Mouse (Mus musculus): Measurements from ENCODE around the gene Slc35f6. TPM values are rescaled to one million over a fixed set of nuclear protein-coding genes. Genes with fewer than 3 reads are reported as not detected.

Slc35f6 gene
- polyA plus RNA-seq, 1 experiment: 51.2 TPM

DNA sequence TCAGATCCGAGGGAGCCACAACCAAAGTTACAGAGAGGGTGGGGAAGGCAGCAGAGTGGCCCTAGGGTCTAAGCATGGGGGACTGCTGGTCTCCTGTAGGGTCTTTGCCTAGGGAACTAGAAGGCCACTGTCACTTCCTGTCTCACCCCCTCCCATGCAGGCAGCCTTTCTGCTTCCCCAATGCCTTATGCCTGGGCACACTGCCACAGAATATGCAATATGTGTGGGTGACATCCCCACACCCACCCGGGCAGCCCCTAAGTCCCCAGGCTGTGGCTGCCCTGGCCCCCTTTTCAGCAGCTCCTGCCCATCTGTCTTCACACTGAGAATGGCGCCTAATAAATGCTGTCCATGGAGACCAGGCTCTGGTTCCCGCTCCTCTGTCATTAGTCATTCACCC lies 22.8 kb upstream of the Slc35f6 start:
- DNase-seq: no peak
- H3K4me3 ChIP-seq (ENCODE audit: insufficient read depth, low read depth, low read length): no peak overlapping the region
- no peak overlapping the region for H3K27ac ChIP-seq (ENCODE audit: insufficient read depth, low read depth, low read length)
- TF ChIP-seq POLR2A (IDR thresholded peaks at IDR 0.05; ENCODE audit: low read depth, low read length): no peak
- no peak for TF ChIP-seq CTCF (conservative IDR thresholded peaks at IDR 0.05; ENCODE audit: insufficient read depth, insufficient read length, low read depth, low read length)
- WGBS: 57% methylated on average over 4 of the region's 4 CpGs
- peaks cover 4% of the 10 kb centered on the region; the same call in 1 of the 2 replicates for H3K4me1 ChIP-seq (ENCODE audit: control insufficient read depth, insufficient read depth, low read length)
- 0 out of 2 replicates have a peak, but pooled peaks cover 2% of the 10 kb centered on the region for H3K27me3 ChIP-seq (replicated peaks; ENCODE audit: control insufficient read depth, insufficient read depth, low read length)
- H3K36me3 ChIP-seq (ENCODE audit: control insufficient read depth, insufficient read depth, low read length): no peaks in the 10 kb centered on the region

DNA sequence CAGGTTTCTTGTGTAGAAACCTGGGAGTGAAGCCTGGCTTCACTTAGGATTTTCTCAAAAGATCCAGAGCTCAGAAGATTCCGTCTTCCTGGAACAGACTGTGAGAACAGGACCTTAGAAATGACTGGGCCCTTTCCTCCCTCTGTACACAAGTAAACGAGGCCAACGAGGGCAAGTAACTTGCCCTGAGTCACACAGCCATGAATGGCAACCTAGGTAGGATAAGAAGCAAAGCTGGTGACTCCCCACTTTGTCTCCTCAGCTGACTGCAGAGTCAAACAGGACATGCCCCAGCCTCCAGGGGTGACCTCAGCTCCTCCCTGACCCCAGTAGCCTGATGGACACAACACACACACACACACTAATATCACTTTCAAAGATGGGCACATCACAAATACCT lies 22.4 kb upstream of the Slc35f6 start:
- Histone ChIP-seq H3K4me3 (ENCODE audit: insufficient read depth, low read depth, low read length) (no peak overlapping the region), H3K27ac (ENCODE audit: insufficient read depth, low read depth, low read length) (no peak overlapping the region), H3K36me3 (ENCODE audit: control insufficient read depth, insufficient read depth, low read length) (no peaks in the 10 kb centered on the region), H3K27me3 (replicated peaks; ENCODE audit: control insufficient read depth, insufficient read depth, low read length) (0 out of 2 replicates have a peak, but pooled peaks cover 2% of the 10 kb centered on the region), H3K4me1 (ENCODE audit: control insufficient read depth, insufficient read depth, low read length) (peaks cover 4% of the 10 kb centered on the region; the same call in 1 of the 2 replicates)
- DNase-seq: no peak
- WGBS: 71% methylated on average over 3 of the region's 3 CpGs
- no peak for TF ChIP-seq POLR2A (IDR thresholded peaks at IDR 0.05; ENCODE audit: low read depth, low read length)
- no peak for TF ChIP-seq CTCF (conservative IDR thresholded peaks at IDR 0.05; ENCODE audit: insufficient read depth, insufficient read length, low read depth, low read length)

DNA sequence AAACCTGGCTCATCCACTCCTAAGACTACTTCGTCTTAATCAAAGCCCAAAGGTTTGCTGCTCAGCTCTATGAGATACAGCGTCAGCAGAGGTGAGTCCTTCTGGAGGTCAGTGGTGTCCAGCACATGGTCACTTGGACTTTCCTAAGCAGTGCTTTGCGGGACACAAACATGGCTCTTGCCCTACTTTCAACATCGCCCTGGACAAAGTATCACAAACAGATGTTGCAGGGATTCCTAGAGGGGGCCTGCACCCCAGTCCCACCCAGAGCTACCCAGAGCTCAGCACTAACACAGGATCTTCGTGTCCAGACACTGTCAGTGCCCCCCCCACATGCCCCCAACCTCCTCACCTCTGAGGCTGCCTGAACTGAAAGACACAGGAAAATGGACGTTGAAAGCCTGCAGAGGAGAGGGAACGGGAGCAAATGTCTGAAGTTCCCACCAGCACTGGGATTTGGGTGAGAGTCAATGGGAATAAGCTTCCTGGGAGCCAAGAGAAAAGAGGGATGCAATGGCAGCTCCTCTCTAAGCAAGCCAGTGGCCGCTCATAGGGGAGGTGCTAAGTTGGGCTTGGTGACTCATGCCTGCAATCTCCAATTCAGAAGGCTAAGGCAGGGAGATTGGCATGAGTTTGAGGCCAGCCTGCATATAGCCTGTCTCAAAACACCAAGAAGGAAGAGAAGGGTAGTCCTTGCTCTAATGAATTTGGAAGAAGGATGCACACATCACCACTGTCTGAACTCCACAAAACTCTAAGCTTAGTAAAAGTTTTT lies 21.2 kb upstream of the Slc35f6 start:
- Histone ChIP-seq H3K36me3 (ENCODE audit: control insufficient read depth, insufficient read depth, low read length) (no peaks in the 10 kb centered on the region), H3K27me3 (replicated peaks; ENCODE audit: control insufficient read depth, insufficient read depth, low read length) (0 out of 2 replicates have a peak, but pooled peaks cover 2% of the 10 kb centered on the region), H3K27ac (ENCODE audit: insufficient read depth, low read depth, low read length) (no peak overlapping the region), H3K4me3 (ENCODE audit: insufficient read depth, low read depth, low read length) (no peak overlapping the region), H3K4me1 (ENCODE audit: control insufficient read depth, insufficient read depth, low read length) (peaks cover 4% of the 10 kb centered on the region; the same call in 1 of the 2 replicates)
- no peak for TF ChIP-seq CTCF (conservative IDR thresholded peaks at IDR 0.05; ENCODE audit: insufficient read depth, insufficient read length, low read depth, low read length)
- TF ChIP-seq POLR2A (IDR thresholded peaks at IDR 0.05; ENCODE audit: low read depth, low read length): no peak
- DNase-seq: no peak
- WGBS: 82% methylated on average over 8 of the region's 8 CpGs

DNA sequence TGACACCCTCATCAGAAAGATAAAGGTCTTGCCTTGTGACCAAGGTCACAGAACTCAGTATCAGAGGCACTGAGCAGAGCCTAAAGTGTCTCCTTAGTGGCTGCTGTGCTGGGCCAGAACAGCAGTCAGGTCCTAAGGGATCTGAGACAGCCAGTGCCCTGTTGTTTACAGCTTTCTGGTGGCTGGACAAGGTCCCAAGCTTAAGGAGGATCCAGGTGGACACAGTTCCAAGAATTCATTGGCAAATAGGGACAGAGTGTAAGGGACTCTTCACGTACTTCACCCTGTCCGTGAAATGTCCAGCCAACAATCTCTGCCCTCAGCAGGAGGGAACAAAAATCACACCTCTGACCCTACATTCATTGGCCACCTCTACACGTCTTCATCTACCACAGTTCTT lies 19.2 kb upstream of the Slc35f6 start:
- Histone ChIP-seq H3K27ac (ENCODE audit: insufficient read depth, low read depth, low read length) (no peak overlapping the region), H3K4me3 (ENCODE audit: insufficient read depth, low read depth, low read length) (no peak overlapping the region), H3K36me3 (ENCODE audit: control insufficient read depth, insufficient read depth, low read length) (no peaks in the 10 kb centered on the region), H3K4me1 (ENCODE audit: control insufficient read depth, insufficient read depth, low read length) (no peaks in the 10 kb centered on the region), H3K27me3 (replicated peaks; ENCODE audit: control insufficient read depth, insufficient read depth, low read length) (no peaks in the 10 kb centered on the region)
- TF ChIP-seq CTCF (conservative IDR thresholded peaks at IDR 0.05; ENCODE audit: insufficient read depth, insufficient read length, low read depth, low read length): no peak
- TF ChIP-seq POLR2A (IDR thresholded peaks at IDR 0.05; ENCODE audit: low read depth, low read length): no peak
- DNase-seq: peak; percentile 42
- WGBS: 74% methylated on average over 3 of the region's 3 CpGs

DNA sequence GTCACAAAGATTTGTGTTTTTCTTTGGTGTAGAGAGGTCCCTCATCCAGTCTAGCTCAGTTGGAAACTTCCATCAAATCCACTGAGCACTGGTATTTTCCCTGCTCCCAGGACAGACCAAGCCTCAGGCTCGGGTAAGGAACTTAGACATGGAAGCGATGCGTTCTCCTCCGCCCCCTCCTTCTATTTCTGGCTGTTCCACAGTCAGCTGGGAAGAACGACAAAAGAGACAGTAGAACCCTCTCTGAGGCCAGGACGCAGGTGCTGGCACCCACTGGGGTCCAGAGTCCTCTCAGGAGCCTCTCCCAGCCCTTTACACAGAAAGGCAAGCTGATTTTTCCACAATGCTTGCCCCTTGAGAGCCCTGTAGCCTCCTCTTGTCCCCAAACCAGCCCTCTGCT lies 17.3 kb upstream of the Slc35f6 start:
- no peaks in the 10 kb centered on the region for H3K4me1 ChIP-seq (ENCODE audit: control insufficient read depth, insufficient read depth, low read length)
- H3K4me3 ChIP-seq (ENCODE audit: insufficient read depth, low read depth, low read length): no peak overlapping the region
- no peak for DNase-seq
- H3K27me3 ChIP-seq (replicated peaks; ENCODE audit: control insufficient read depth, insufficient read depth, low read length): no peaks in the 10 kb centered on the region
- H3K27ac ChIP-seq (ENCODE audit: insufficient read depth, low read depth, low read length): no peak overlapping the region
- TF ChIP-seq CTCF (conservative IDR thresholded peaks at IDR 0.05; ENCODE audit: insufficient read depth, insufficient read length, low read depth, low read length): no peak
- TF ChIP-seq POLR2A (IDR thresholded peaks at IDR 0.05; ENCODE audit: low read depth, low read length): no peak
- H3K36me3 ChIP-seq (ENCODE audit: control insufficient read depth, insufficient read depth, low read length): no peaks in the 10 kb centered on the region
- 73% methylated on average over 6 of the region's 6 CpGs for WGBS

DNA sequence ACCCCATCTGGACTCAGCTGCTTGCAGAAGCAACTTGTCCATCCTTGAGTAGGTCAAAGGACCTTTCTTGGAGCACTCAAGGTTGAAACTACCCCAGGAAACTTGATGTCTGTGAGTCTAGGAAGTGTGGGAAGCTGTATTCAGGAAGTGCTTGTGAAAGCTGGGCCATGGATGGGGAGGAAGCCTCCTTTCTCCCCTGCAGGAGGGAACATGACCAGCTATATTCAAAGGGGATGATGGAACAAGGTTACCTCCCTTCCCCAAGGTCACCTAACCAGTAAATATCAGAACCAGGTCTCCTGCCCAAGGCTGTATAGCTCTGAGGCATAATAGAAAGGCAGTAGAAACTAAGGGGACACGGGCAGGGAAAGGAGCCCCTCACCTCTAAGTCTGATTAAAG lies 15.6 kb upstream of the Slc35f6 start:
- no peaks in the 10 kb centered on the region for H3K36me3 ChIP-seq (ENCODE audit: control insufficient read depth, insufficient read depth, low read length)
- no peak for TF ChIP-seq CTCF (conservative IDR thresholded peaks at IDR 0.05; ENCODE audit: insufficient read depth, insufficient read length, low read depth, low read length)
- no peak for TF ChIP-seq POLR2A (IDR thresholded peaks at IDR 0.05; ENCODE audit: low read depth, low read length)
- H3K4me1 ChIP-seq (ENCODE audit: control insufficient read depth, insufficient read depth, low read length): no peaks in the 10 kb centered on the region
- no peak for DNase-seq
- H3K27ac ChIP-seq (ENCODE audit: insufficient read depth, low read depth, low read length): no peak overlapping the region
- 66% methylated on average over 1 of the region's 1 CpGs for WGBS
- no peak overlapping the region for H3K4me3 ChIP-seq (ENCODE audit: insufficient read depth, low read depth, low read length)
- no peaks in the 10 kb centered on the region for H3K27me3 ChIP-seq (replicated peaks; ENCODE audit: control insufficient read depth, insufficient read depth, low read length)

DNA sequence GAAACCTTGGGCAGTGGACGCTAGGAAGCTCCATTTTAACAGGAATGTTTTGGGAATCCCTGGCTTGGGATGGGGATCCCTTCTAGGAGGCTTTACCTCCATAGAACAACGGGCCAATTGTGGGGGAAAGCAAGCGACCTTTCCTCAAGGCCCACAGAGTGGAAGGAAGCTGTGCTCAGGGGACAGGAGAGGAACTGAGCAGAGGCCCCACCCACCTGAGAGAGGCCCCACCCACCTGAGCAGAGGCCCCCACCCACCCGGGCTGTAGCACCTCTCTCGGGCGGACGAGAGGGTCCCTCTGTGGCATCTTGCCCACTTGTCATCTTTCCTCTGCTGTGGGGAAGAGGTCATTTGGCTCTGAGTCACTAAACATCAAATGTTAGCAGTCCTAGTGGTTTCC lies 10.7 kb upstream of the Slc35f6 start:
- no peaks in the 10 kb centered on the region for H3K36me3 ChIP-seq (ENCODE audit: control insufficient read depth, insufficient read depth, low read length)
- no peaks in the 10 kb centered on the region for H3K27me3 ChIP-seq (replicated peaks; ENCODE audit: control insufficient read depth, insufficient read depth, low read length)
- H3K4me1 ChIP-seq (ENCODE audit: control insufficient read depth, insufficient read depth, low read length): no peaks in the 10 kb centered on the region
- DNase-seq: no peak
- no peak overlapping the region for H3K4me3 ChIP-seq (ENCODE audit: insufficient read depth, low read depth, low read length)
- no peak overlapping the region for H3K27ac ChIP-seq (ENCODE audit: insufficient read depth, low read depth, low read length)
- no peak for TF ChIP-seq CTCF (conservative IDR thresholded peaks at IDR 0.05; ENCODE audit: insufficient read depth, insufficient read length, low read depth, low read length)
- no peak for TF ChIP-seq POLR2A (IDR thresholded peaks at IDR 0.05; ENCODE audit: low read depth, low read length)
- WGBS: 44% methylated on average over 7 of the region's 7 CpGs

Data from kidney, adult 2 months (tissue).